Mouse (Mus musculus) urinary bladder, postnatal 14 days (tissue): Measurements from ENCODE around the gene Map3k7cl.

Experiments used
- DNase-seq: peaks from one replicate; pipeline ENCODE4 v3.0.0; 2021; ENCODE audit warnings: low spot score

Map3k7cl gene

GRCm38 (mm10) chr16:87642234-87642633 lies 89.1 kb downstream of the Map3k7cl start:
- no peak for DNase-seq

- DNase-seq, result no peak
Observed at GRCm38 (mm10) chr16:87644111-87644770, 91.1 kb downstream of the Map3k7cl start.
